Mouse (Mus musculus): ENCODE measurements around the gene Gm16381. TPM values are rescaled to one million over a fixed set of nuclear protein-coding genes. Genes with fewer than 3 reads are reported as not detected.
"Not testable (repeated sequence)": the region's sequence is repeated elsewhere in the genome, so short reads cannot be mapped to it uniquely, and the experiment has no call there.

Gene Gm16381
- not detected in 2 replicates for polyA plus RNA-seq (2011; ENCODE audit: insufficient read length, low read depth, missing spikeins)

- not testable (repeated sequence) for H3K4me1 ChIP-seq (ENCODE audit: control insufficient read depth, insufficient read depth, low read length); H3K27ac ChIP-seq (ENCODE audit: insufficient read depth, low read length); H3K4me3 ChIP-seq (ENCODE audit: insufficient read depth, low read length)
These were observed at the start of gene Gm16381 for GRCm38 (mm10) chr12:87644520-87644919. Gene Gm16381 (minus strand): TSS chr12:87644620.

- H3K27ac ChIP-seq (ENCODE audit: insufficient read depth, low read length); H3K4me1 ChIP-seq (ENCODE audit: control insufficient read depth, insufficient read depth, low read length); H3K4me3 ChIP-seq (ENCODE audit: insufficient read depth, low read length): not testable (repeated sequence)
These were observed 8.7 kb upstream of the Gm16381 start for GRCm38 (mm10) chr12:87652916-87653703.

- not testable (repeated sequence) for H3K27ac ChIP-seq (ENCODE audit: insufficient read depth, low read length); H3K4me3 ChIP-seq (ENCODE audit: insufficient read depth, low read length); H3K4me1 ChIP-seq (ENCODE audit: control insufficient read depth, insufficient read depth, low read length)
These were observed 25.9 kb downstream of the Gm16381 start, which contains the start of gene Gm4027 for GRCm38 (mm10) chr12:87618569-87618968. Gene Gm4027 (plus strand): TSS chr12:87618869.

- H3K27ac ChIP-seq (ENCODE audit: insufficient read depth, low read length); H3K4me3 ChIP-seq (ENCODE audit: insufficient read depth, low read length); H3K4me1 ChIP-seq (ENCODE audit: control insufficient read depth, insufficient read depth, low read length): not testable (repeated sequence)
These were observed 42.0 kb downstream of the Gm16381 start, which contains the start of gene Oog1 for GRCm38 (mm10) chr12:87602388-87602787. Gene Oog1 (plus strand): TSS chr12:87602688.

- not testable (repeated sequence) for H3K4me3 ChIP-seq (ENCODE audit: insufficient read depth, low read length); H3K27ac ChIP-seq (ENCODE audit: insufficient read depth, low read length); H3K4me1 ChIP-seq (ENCODE audit: control insufficient read depth, insufficient read depth, low read length)
These were observed 43.0 kb downstream of the Gm16381 start for GRCm38 (mm10) chr12:87601388-87601787.

Other genes starting within 250 kb of the Gm16381 start
- gene Slirp, start 200.7 kb downstream of the Gm16381 start, polyA plus RNA-seq (2011; ENCODE audit: insufficient read length, low read depth, missing spikeins), result 175 and 177 TPM in 2 replicates
- gene Alkbh1, start 200.6 kb downstream of the Gm16381 start, polyA plus RNA-seq (2011; ENCODE audit: insufficient read length, low read depth, missing spikeins), result 34.5 and 35.3 TPM in 2 replicates
- 60.7 and 69.2 TPM in 2 replicates for gene Snw1, start 172.3 kb downstream of the Gm16381 start, polyA plus RNA-seq (2011; ENCODE audit: insufficient read length, low read depth, missing spikeins)
- not detected in 2 replicates for gene Gm5788, start 149.9 kb downstream of the Gm16381 start, polyA plus RNA-seq (2011; ENCODE audit: insufficient read length, low read depth, missing spikeins)
- not detected in 2 replicates for gene Gm8300, start 130.3 kb downstream of the Gm16381 start, polyA plus RNA-seq (2011; ENCODE audit: insufficient read length, low read depth, missing spikeins)
- gene Oog1, start 41.9 kb downstream of the Gm16381 start, polyA plus RNA-seq (2011; ENCODE audit: insufficient read length, low read depth, missing spikeins), result not detected in 2 replicates
- gene Gm4027, start 25.8 kb downstream of the Gm16381 start, polyA plus RNA-seq (2011; ENCODE audit: insufficient read length, low read depth, missing spikeins), result not detected in 2 replicates
- not detected in 2 replicates for gene Gm21319, start 131.1 kb upstream of the Gm16381 start, polyA plus RNA-seq (2011; ENCODE audit: insufficient read length, low read depth, missing spikeins)
- not detected in 2 replicates for gene Gm21936, start 150.9 kb upstream of the Gm16381 start, polyA plus RNA-seq (2011; ENCODE audit: insufficient read length, low read depth, missing spikeins)
- not detected in 2 replicates for gene BB287469, start 172.0 kb upstream of the Gm16381 start, polyA plus RNA-seq (2011; ENCODE audit: insufficient read length, low read depth, missing spikeins)
- gene Gm2001, start 197.7 kb upstream of the Gm16381 start, polyA plus RNA-seq (2011; ENCODE audit: insufficient read length, low read depth, missing spikeins), result not detected in 2 replicates
- gene Gm2016, start 229.5 kb upstream of the Gm16381 start, polyA plus RNA-seq (2011; ENCODE audit: insufficient read length, low read depth, missing spikeins), result not detected in 2 replicates

Measured in embryonic fibroblast, embryonic 13.5 days (primary cell).